Mouse (Mus musculus) heart, postnatal 25 days (tissue): ENCODE measurements around the gene Negr1. TPM values are rescaled to one million over a fixed set of nuclear protein-coding genes. Genes with fewer than 3 reads are reported as not detected.

ENCODE experiments used
- DNase-seq: peaks from one replicate; pipeline ENCODE4 v3.0.0; 2022; ENCODE audit warnings: low spot score
- intact Hi-C: fragments of 180-260 bp; cut with DNase I; formaldehyde crosslinking; loops from one replicate; pipeline ENCODE4 v1.15.1; 2025
- total RNA-seq, 2 experiments: library from RNA; stranded (reverse); gene quantifications; 2 replicates each; pipeline ENCODE4 v1.2.3; 2021

The Negr1 gene
- total RNA-seq, 2 experiments from 2014 or later: 0.75 to 1.0 TPM

DNA sequence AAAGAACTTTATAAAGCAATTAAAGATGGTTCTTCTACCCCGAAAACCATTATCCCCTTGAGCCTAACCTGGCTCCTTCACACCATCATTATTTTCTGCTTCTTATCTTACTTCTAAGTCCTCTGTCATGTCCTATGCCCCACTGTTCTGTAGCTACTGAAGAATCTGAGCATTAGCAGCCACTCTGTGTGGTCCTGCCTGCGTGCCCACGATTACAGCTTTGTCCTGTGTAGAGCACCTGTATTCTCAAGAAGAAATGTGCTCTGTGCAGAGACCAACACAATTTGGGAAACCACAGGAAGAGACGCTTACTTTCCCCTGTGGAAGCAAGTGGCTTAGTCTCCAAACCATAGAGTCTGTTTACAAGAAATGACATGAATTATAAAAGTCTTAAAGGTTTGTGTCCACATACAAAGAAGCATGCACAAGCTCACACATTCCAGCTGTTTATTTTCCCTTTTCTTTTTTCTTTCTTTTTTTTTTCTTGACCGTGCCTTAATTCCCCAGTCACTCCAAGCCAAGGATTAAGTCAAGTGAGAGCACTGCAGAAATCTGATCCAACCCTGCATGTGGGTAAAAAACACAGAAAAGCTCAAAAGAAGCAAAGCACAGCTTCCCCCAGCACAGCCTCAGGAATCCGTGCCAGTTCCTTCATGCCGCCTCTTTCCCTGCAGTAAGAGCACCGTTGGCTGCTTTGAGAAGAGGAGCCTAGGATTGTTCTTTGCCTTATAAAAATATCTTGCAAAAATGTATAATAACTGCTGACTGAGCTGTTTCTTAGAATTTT is 627.5 kb downstream of the Negr1 start:
- DNase-seq: no peak
- intact Hi-C loops: no loop called here

DNA sequence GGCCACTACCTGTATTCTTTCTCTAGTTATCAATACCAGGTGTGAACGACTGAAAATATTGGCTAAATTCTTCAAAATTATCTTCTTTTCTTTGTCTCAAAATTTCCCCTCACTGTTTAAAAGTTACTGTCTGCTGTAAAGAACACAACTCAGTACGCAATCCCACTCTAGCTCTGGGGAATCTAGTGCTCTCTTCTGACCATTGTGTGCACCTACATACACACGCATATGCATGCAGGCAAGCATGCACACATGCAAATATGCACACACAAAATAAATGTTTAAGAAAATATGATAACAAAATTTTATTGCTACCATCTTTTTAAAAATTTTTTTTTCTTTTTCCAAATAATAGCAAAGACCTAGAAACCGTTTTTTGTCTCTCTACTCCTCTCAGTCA is 628.2 kb downstream of the Negr1 start:
- intact Hi-C loops: no loop called here
- DNase-seq: no peak

DNA sequence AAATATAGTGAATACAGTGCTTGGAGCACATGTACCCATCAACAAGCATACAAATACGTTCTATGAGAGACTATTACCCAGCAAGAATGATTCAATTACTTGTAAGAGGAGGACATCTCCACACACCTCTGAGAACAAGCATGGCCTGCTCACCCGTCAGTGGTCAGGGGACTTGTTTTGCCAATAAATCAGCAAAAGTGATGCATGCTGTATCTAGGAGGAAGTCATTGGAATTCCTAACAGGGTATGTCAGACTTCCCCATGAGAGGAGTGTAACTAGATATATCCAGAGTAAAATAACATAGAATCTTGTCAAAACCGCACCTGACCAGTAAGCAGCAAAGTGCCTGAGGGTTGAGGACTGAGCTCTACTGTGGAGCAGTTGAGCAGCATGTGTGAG is 629.0 kb downstream of the Negr1 start:
- intact Hi-C loops: no loop called here

DNA sequence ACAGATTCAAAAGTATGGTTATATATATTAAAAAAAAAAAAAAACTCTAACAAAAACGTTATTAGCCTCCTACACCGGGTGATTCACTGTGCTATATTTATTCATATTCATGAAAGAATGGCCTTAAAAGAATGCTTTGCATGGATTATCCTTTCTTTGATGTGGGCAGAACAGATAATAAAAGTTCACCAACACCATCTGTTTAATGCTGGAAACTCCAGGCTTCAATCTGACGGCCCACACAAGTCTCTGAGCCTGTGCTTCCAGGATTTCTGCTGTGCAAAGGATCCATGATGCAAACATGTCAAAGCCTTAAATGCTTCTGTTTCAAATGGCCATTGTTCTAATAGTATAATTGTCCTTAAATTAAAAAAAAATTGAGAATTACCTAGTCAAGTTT is 630.4 kb downstream of the Negr1 start:
- intact Hi-C loops: no loop called here
- DNase-seq: no peak

More for the DNA sequence above, 629.0 kb downstream of the Negr1 start:
- no peak for DNase-seq

DNA sequence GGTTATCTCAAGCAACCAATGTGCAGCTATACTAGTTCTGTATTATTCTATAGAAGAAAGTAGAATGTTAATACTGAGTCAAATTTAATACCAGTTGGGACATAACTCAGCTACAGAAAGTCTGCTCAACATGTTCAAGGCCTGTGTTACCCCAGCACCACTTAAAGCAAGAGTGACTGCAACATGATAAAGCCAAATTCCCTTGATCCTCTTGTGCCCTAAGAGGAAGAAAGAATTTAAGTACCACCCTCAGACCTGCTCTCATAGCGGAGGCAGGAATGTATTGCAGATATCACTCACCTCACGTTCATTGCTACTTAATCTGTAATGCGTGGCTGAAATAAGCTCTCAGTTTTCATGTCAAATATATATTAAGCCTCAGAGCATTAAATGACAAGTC is 631.5 kb downstream of the Negr1 start:
- intact Hi-C loops: no loop called here
- DNase-seq: no peak

DNA sequence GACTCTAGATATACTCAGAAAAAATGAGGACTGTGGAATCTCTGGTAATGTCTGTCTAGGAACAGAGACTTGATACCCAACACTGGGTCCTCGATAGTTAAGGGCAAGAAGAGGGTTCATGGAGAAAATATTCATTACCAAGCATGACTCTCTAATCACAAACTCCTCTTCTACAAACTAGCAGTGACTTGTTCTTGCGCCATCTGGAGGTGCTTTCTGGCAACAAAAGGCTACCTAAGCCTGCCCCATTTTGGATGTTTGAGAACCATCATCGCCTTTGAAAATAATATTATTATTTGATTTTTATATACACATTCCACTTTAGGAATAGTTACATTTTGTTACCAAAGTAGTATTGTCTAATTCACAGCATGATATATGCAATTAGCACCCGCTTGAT is 637.1 kb downstream of the Negr1 start:
- intact Hi-C loops: no loop called here
- DNase-seq: no peak

DNA sequence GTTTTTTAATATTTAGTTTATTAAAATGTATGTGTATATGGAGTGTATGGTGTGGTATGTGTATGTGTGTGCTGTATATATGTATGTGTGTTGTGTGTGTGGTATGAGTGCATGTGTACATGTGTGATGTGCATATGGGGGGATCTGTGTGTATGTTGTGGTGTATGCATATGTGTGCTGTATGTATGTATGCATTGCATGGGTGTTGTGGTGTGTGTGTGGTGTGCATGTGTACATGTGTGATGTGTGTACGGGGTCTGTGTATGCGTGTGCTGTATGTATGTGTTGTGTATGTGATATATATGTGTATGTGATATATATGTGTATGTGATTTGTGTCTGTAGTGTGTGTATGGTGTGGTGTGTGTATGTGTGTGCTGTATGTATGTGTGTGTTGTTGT is 640.1 kb downstream of the Negr1 start:
- no peak for DNase-seq
- intact Hi-C loops: no loop called here

DNA sequence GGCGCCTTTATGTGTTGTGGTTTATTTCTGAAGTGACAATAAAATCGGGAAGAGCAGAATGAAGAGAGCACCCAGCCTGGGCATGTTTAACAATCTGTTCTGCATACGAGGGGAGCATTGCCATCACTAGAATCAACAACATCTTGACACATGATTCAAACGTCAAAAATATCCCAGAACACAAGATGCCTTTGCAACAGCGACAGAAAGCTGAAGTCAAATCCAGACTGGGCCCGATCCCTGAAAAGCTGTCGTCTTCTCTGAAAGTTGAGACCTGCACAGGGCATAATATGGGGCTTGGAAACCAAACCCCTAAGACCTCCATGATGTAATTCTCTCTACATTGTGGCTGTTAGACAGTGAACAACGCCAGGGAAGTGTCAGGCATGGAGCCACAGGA is 642.0 kb downstream of the Negr1 start:
- intact Hi-C loops: no loop called here
- DNase-seq: no peak

DNA sequence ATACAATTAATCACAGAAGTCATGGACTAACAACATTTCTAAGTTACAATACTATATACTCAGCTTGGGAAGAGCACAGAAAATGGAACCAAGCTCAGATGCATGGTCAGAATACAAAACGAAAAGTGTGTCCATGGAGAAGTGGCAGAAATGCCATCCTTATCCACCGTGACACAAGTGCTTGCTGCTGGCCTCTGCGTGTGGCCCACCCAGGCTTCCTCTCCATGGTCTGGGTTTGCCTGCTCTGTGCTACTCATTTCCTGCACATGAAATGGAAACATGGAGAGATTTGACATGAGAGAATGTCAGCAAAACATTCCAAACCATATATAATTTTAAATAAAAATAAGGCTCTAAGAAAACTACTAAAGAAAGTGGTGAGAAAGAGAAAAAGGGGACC is 645.2 kb downstream of the Negr1 start:
- DNase-seq: no peak
- intact Hi-C loops: no loop called here

DNA sequence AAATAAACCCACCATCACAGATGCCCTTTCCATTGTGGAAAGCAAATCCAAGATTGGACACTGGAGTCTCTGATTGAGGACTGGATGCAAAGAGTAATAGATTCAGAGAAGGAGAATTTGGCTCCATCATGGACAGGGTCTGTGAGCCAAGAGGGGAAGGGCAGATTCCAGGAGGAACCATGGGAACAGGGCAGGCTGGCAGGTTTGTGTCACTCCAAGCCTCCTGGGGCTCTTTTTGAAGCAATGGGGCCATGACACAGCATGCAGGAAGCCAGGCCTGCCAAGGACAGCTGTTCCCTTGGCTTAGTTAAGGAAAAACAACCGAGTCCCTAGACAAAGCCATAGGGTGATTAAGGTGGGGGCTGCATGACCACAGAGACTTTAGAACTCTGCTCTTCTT is 647.4 kb downstream of the Negr1 start:
- DNase-seq: no peak
- intact Hi-C loops: no loop called here

DNA sequence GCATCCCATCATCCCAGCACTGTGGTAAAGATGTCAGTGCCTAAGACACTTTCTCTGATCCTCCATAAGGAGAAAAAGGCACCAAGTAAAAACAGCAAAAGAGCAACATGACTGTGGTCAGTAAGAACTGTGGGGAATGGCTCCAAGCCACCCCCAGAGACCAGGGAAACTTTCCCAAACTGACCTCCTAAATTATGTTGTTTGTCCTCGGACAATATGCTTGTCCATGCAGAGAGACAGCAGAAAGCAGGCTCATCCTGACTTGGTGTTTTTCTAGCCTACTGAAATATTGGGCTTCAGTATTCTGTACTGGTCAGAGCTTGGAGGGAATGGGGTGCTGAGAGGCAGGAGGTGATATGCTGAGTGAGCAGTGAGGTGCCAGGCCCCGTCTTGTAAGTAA is 647.8 kb downstream of the Negr1 start:
- intact Hi-C loops: no loop called here
- no peak for DNase-seq

DNA sequence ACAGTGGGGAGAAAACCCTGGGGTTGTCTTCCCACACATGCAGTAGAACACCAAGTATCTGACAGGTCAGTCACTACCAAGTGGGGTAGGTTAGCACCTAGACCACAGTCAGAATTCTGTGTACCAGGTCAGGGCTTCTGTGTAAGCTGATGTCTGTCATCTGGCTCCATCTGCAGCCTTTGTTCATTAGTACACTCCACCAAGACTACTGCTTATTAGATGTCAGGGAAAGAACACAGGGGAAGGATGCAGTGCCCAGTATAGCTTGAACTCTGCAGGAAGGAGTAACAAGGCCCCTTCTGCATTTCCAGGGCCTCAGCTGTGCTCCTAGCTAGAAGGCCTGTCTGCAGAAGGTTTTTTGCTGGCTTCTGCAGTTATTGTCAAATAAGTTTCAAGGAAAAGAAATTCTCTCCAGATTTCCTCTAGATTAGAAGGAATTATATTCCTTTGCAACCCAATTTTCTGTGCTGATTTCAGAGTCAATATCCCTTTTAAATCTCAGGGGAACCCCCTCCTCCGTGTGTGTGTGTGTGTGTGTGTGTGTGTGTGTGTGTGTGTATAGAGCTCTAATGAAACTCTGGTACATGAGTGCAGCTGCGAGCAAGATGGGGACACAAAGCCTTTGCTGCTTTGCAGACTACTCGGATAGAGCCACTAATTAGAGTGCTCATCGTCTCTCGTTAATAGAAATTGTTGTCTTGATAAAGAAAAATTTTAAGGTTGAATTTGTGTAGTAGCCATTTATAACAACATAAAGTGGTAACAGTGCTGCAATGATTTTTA is 654.5 kb downstream of the Negr1 start:
- intact Hi-C loops: no loop called here
- DNase-seq: no peak

DNA sequence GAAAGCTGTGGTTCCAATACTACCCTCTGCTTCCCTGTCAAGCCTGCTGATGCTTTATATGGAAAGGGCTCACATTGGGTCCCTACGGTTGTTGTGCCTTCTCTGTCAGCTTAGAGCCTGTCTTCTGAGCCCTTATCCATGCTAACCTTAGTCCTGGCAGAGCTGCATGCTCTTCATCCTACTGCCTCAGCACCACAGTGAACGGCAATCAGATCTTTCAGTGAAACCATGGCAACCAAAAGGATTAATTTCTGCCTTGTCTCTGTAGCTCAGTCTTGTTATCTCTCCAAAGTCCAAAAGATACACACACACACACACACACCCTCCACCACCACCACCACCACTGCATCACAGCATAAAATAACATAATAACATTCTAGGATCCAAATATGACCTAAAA is 656.2 kb downstream of the Negr1 start:
- no peak for DNase-seq
- intact Hi-C loops: no loop called here

DNA sequence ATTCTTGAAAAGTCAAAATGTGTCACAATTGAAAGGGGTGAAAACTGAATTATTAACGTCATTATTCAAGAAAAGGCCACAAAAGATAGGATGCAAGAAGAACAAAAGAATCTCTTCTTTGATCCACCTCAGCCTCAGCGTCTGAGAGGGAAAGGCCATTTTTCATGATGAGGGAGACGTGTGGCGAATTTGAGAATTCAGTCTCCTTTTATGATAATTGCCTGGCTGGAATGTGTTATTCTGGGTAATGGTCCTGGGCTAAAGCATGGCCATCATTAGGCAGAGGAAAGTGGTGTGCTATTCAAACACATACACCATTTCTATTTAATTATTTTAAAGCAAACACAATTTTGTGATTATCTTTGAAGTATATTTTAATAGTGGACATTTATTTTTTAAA is 663.3 kb downstream of the Negr1 start:
- intact Hi-C loops: no loop called here
- no peak for DNase-seq

DNA sequence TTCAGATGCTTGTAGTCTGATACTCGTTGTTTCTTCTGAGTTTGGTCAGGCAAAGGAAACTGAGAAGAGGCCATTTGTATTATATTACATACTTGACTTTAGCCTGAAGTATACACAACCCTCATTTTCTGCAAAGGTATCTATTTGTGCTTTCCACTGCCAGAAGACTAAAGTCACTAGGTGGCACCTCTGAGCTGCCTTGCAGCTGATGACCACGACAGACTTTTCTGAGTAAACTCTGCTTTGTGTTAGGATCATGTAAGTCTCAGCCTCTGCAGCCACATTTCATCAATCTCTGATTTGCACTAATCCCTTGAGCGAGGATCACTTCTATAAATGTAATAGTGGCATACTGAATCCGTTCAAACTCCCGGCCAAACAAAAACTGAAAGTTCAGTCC is 671.1 kb downstream of the Negr1 start:
- intact Hi-C loops: loop anchor here (2.0 kb wide), 1 partner anchor 286 kb away; no protein-coding TSS in a partner anchor

DNA sequence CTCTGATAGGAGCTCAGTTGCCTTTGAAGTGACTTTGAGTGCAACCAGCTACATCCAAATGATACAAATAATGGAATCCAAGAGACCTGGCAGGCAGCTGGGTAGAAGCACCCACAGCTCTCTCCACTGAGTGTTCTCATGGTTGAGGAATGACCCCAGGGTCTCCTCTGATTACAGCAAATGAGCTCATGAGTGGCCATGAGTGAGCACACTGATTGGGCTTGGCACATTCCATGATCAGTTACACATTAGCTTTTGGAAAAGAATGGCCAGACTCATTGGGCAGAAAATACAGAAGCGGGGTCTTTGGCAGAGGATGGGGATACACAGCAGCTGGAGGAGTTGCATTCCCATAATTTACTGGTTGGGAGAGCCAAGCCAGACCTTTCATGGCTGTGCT is 678.6 kb downstream of the Negr1 start:
- DNase-seq: no peak
- intact Hi-C loops: no loop called here

More for the DNA sequence above, 671.1 kb downstream of the Negr1 start:
- DNase-seq: no peak

DNA sequence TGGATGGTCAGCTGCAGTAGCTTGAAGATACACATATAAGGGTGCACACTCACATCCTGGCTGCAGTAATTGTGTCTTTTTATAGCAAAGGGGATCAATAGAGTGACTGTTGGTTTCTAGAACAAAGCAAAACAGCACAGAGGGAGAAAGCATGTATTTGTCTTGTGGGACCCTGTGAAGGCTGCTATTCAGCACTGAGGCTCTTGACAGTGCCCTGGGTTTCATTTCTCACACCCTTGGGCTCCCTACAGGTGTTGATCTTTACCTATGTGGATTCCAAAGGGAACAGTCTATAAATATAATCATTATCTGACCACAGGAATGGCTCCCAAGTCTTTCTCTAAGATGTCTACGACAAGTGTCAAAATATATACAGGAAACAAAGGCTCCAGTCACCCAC is 693.9 kb downstream of the Negr1 start:
- intact Hi-C loops: no loop called here
- no peak for DNase-seq

DNA sequence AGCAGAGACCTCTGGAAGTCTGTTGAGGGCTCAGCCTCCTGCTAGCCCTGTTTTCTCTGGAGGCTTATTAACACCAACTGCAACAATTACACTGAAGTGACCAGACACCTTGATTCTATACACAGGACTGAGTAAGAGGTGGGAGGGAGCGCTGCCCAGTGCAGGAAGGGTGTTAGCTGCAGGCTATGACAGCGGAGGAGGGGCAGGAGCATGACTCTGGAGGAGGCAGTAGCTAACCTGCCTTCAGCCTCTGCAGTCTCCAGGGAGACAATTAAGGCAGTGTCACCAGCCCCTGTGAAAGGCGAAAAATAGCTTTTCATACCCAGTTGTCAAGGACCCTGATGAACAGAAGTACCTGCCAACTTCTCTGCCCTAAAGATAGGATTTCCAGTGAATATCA is 694.3 kb downstream of the Negr1 start:
- DNase-seq: no peak

DNA sequence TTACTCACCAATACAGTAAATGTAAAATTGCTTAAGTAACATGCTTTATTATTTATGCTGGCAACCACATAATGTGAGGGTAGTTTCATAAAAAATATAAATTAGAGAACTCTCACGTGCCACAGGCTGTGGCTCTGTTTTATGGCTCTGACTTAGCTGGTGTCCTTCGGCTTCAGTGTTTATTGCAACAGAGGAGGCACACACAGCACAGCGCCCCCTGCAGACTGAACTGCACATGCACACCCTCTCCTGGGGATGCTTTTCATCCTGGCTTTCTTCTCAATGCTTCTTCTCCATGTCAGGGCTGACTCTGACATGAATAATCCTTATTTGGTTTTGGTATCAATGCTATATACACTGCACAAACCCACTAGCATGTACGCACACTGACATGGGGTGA is 707.1 kb downstream of the Negr1 start:
- intact Hi-C loops: no loop called here

More for the DNA sequence above, 694.3 kb downstream of the Negr1 start:
- intact Hi-C loops: no loop called here

DNA sequence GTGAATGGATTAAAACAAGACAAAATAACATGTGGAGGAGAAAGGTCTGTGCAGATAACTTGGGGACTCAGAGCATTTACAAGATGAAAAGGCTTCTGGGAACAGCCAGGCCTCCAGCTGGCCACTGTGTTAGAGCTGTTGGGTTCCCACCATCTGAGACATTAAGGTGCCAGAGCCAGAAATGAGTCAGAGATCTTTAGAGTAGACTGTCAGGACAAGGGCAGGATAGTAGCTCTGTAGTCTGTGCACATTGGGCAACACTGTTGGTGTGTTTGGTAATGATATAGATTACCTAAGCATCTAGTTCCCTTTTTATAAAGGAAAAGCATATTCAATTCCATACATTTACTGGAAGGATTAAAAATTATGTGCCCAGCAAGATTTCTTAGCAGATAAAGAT is 710.8 kb downstream of the Negr1 start:
- no peak for DNase-seq
- intact Hi-C loops: no loop called here

More for the DNA sequence above, 707.1 kb downstream of the Negr1 start:
- DNase-seq: no peak

DNA sequence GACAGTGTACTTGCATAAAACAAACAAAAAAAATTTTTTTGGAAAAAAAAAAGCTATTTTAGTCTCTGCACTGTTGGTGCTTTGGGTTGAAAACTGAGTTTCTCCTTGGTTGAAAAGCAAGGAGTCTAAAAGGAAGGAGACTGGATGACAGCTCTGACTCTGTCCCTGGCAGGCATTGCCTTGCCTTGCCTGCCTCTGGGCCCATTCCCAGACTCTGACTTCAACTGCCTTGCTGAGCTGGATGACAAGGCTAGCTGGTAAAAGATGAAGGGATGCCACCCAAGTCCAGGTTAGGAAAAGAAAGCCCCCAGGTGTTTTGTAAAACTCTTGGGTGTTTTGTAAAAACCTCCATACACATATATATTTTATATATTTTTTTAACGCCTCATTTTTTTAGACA is 712.5 kb downstream of the Negr1 start:
- no peak for DNase-seq
- intact Hi-C loops: no loop called here
